Mouse (Mus musculus): ENCODE results near the gene Mrgprf.

Gene Mrgprf

GRCm38 (mm10) chr7:145300321-145301007 is at the start of gene Mrgprf:
TSS of gene Mrgprf (plus strand) at chr7:145300828.
- DNase-seq (ENCODE audit: low spot score): no peak

- peak; percentile 59 for DNase-seq (ENCODE audit: low spot score)
Observed at GRCm38 (mm10) chr7:145252715-145253476, 47.7 kb upstream of the Mrgprf start.

- DNase-seq (ENCODE audit: low spot score): no peak
Observed at GRCm38 (mm10) chr7:145253986-145254630, 46.5 kb upstream of the Mrgprf start.

GRCm38 (mm10) chr7:145256092-145256491 is 44.5 kb upstream of the Mrgprf start:
- DNase-seq (ENCODE audit: low spot score): no peak

- no peak for DNase-seq (ENCODE audit: low spot score)
Observed at GRCm38 (mm10) chr7:145264202-145264601, 36.4 kb upstream of the Mrgprf start.

GRCm38 (mm10) chr7:145266011-145266410 is 34.6 kb upstream of the Mrgprf start:
- no peak for DNase-seq (ENCODE audit: low spot score)

- DNase-seq (ENCODE audit: low spot score): no peak
Observed at GRCm38 (mm10) chr7:145268890-145269289, 31.7 kb upstream of the Mrgprf start.

- DNase-seq (ENCODE audit: low spot score): no peak
Observed at GRCm38 (mm10) chr7:145270955-145271354, 29.7 kb upstream of the Mrgprf start.

GRCm38 (mm10) chr7:145275488-145275887 is 25.1 kb upstream of the Mrgprf start:
- DNase-seq (ENCODE audit: low spot score): no peak

GRCm38 (mm10) chr7:145281396-145281795 is 19.2 kb upstream of the Mrgprf start:
- DNase-seq (ENCODE audit: low spot score): no peak

GRCm38 (mm10) chr7:145283041-145283440 is 17.6 kb upstream of the Mrgprf start:
- no peak for DNase-seq (ENCODE audit: low spot score)

GRCm38 (mm10) chr7:145283487-145284187 is 17.0 kb upstream of the Mrgprf start, which contains the start of gene Tpcn2:
TSS of gene Tpcn2 (minus strand) at chr7:145284011.
- DNase-seq (ENCODE audit: low spot score): peak; percentile 78

- DNase-seq (ENCODE audit: low spot score): no peak
Observed at GRCm38 (mm10) chr7:145284293-145284692, 16.3 kb upstream of the Mrgprf start.

- DNase-seq (ENCODE audit: low spot score): no peak
Observed at GRCm38 (mm10) chr7:145285476-145285875, 15.2 kb upstream of the Mrgprf start.

GRCm38 (mm10) chr7:145287410-145287809 is 13.2 kb upstream of the Mrgprf start:
- DNase-seq (ENCODE audit: low spot score): no peak

GRCm38 (mm10) chr7:145289302-145289701 is 11.3 kb upstream of the Mrgprf start:
- DNase-seq (ENCODE audit: low spot score): no peak

- no peak for DNase-seq (ENCODE audit: low spot score)
Observed at GRCm38 (mm10) chr7:145291847-145292246, 8.8 kb upstream of the Mrgprf start.

- no peak for DNase-seq (ENCODE audit: low spot score)
Observed at GRCm38 (mm10) chr7:145292726-145293125, 7.9 kb upstream of the Mrgprf start.

- DNase-seq (ENCODE audit: low spot score): no peak
Observed at GRCm38 (mm10) chr7:145293859-145294258, 6.8 kb upstream of the Mrgprf start.

GRCm38 (mm10) chr7:145298666-145299490 is 1.8 kb upstream of the Mrgprf start:
- no peak for DNase-seq (ENCODE audit: low spot score)

GRCm38 (mm10) chr7:145299562-145300320 is 887 bp upstream of the Mrgprf start:
- DNase-seq (ENCODE audit: low spot score): no peak

All from left cerebral cortex, adult 11 months (tissue).